Mouse (Mus musculus) forebrain, postnatal 0 days (tissue): Measurements from ENCODE around the gene Ublcp1. TPM values are rescaled to one million over a fixed set of nuclear protein-coding genes. Genes with fewer than 3 reads are reported as not detected.

Experiments
- ATAC-seq: fragments of 200-750 bp; cut with Nextera tagmentation; 2 replicates; pipeline ENCODE4 v1.8.0; 2017; ENCODE audit warnings: mild to moderate bottlenecking, moderate library complexity
- DNase-seq: peaks from one replicate; pipeline ENCODE4 v3.0.0-alpha.2; 2015
- H3K27ac ChIP-seq: fragments of 300-500 bp; sonication (generic); 2 replicates; pipeline ENCODE4 v1.5.1; 2014; ENCODE audit warnings: low read depth, mild to moderate bottlenecking, antibody characterized with exemption, low read length, moderate library complexity, mixed read lengths
- H3K27me3 ChIP-seq: fragments of 300-500 bp; sonication (generic); 2 replicates; pipeline ENCODE4 v1.6.1; 2014; ENCODE audit warnings: mild to moderate bottlenecking, low read length, mixed read lengths; ENCODE audit not compliant: insufficient read depth
- H3K36me3 ChIP-seq: fragments of 300-500 bp; sonication (generic); 2 replicates; pipeline ENCODE4 v1.6.1; 2014; ENCODE audit warnings: mild to moderate bottlenecking, moderate library complexity; ENCODE audit not compliant: insufficient read depth
- H3K4me1 ChIP-seq: fragments of 300-500 bp; sonication (generic); 2 replicates; pipeline ENCODE4 v1.6.1; 2014; ENCODE audit warnings: antibody characterized with exemption; ENCODE audit not compliant: insufficient read depth
- H3K4me2 ChIP-seq: fragments of 300-500 bp; sonication (generic); 2 replicates; pipeline ENCODE4 v1.6.1; 2014; ENCODE audit warnings: low read depth, mild to moderate bottlenecking, moderate library complexity
- H3K4me3 ChIP-seq: fragments of 300-500 bp; sonication (generic); 2 replicates; pipeline ENCODE4 v1.5.1; 2014; ENCODE audit warnings: low read depth, low read length, mixed read lengths
- H3K9ac ChIP-seq: fragments of 300-500 bp; sonication (generic); 2 replicates; pipeline ENCODE4 v1.6.1; 2014; ENCODE audit warnings: mild to moderate bottlenecking
- H3K9me3 ChIP-seq: fragments of 300-500 bp; sonication (generic); 2 replicates; pipeline ENCODE4 v1.6.1; 2016; ENCODE audit warnings: low read length
- CTCF ChIP-seq: sonication (generic); IDR thresholded peaks from 2 replicates; pipeline ENCODE4 v1.5.1; 2016; ENCODE audit warnings: antibody characterized with exemption, control low read depth, low read depth
- WGBS: fragments of 180-500 bp; shearing (Covaris S2); extraction: QIAGEN DNeasy Blood & Tissue Kit; methylation state at CpG from one replicate; pipeline ENCODE4 v1.1.7; 2014; 5-methylcytosine and 5-hydroxymethylcytosine counted together
- polyA plus RNA-seq: library from polyadenylated mRNA; unstranded; fragments of >200 nt; fragmentation: Nextera tagmentation; extraction: Ambion mirVana; gene quantifications from 2 replicates; pipeline ENCODE4 v1.2.1, GENCODE M21; 2015
- total RNA-seq: library from RNA; depleted of rRNA; stranded (reverse); fragments of >200 nt; gene quantifications from 2 replicates; pipeline ENCODE4 v1.2.3, GENCODE M21; 2014

Ublcp1 gene
- total and polyA plus RNA-seq, 2 experiments from 2014 or later, result 34.3 to 42.3 TPM

GRCm38 (mm10) chr11:44504146-44504545 is 33.8 kb upstream of the Ublcp1 start:
- ATAC-seq (no peak), DNase-seq (no peak)
- Histone ChIP-seq H3K4me2 (no peak overlapping the region), H3K9me3 (no peaks in the 10 kb centered on the region), H3K4me3 (no peak overlapping the region), H3K27ac (no peak overlapping the region), H3K9ac (no peak overlapping the region), H3K27me3 (no peaks in the 10 kb centered on the region), H3K4me1 (no peaks in the 10 kb centered on the region), H3K36me3 (no peaks in the 10 kb centered on the region)
- TF ChIP-seq CTCF, result no peak
- WGBS, result 91% methylated on average over 7 of the region's 7 CpGs

GRCm38 (mm10) chr11:44502931-44503330 is 32.6 kb upstream of the Ublcp1 start:
- H3K27ac ChIP-seq, result no peak overlapping the region
- H3K4me1 ChIP-seq, result no peaks in the 10 kb centered on the region
- DNase-seq, result no peak
- H3K36me3 ChIP-seq, result no peaks in the 10 kb centered on the region
- H3K4me2 ChIP-seq, result no peak overlapping the region
- H3K9me3 ChIP-seq, result no peaks in the 10 kb centered on the region
- no peaks in the 10 kb centered on the region for H3K27me3 ChIP-seq
- no peak for ATAC-seq
- H3K9ac ChIP-seq, result no peak overlapping the region
- 43% methylated on average over 5 of the region's 5 CpGs for WGBS
- H3K4me3 ChIP-seq, result no peak overlapping the region
- no peak for TF ChIP-seq CTCF

- Histone ChIP-seq H3K4me3 (no peak overlapping the region), H3K4me1 (no peaks in the 10 kb centered on the region), H3K4me2 (no peak overlapping the region), H3K36me3 (no peaks in the 10 kb centered on the region), H3K27me3 (no peaks in the 10 kb centered on the region), H3K9ac (no peak overlapping the region), H3K27ac (no peak overlapping the region), H3K9me3 (no peaks in the 10 kb centered on the region)
- no peak for DNase-seq
- TF ChIP-seq CTCF, result no peak
- ATAC-seq, result no peak
- WGBS, result 98% methylated on average over 2 of the region's 2 CpGs
These were observed 31.2 kb upstream of the Ublcp1 start for GRCm38 (mm10) chr11:44501477-44501876.

- Histone ChIP-seq H3K36me3 (no peaks in the 10 kb centered on the region), H3K27me3 (no peaks in the 10 kb centered on the region), H3K9me3 (no peaks in the 10 kb centered on the region), H3K4me3 (no peak overlapping the region), H3K4me1 (no peaks in the 10 kb centered on the region), H3K9ac (no peak overlapping the region), H3K4me2 (no peak overlapping the region), H3K27ac (no peak overlapping the region)
- ATAC-seq (no peak), DNase-seq (no peak)
- no peak for TF ChIP-seq CTCF
- 79% methylated on average over 7 of the region's 7 CpGs for WGBS
These were observed 30.7 kb upstream of the Ublcp1 start for GRCm38 (mm10) chr11:44500966-44501365.

- Histone ChIP-seq H3K27ac (no peak overlapping the region), H3K9me3 (no peaks in the 10 kb centered on the region), H3K4me2 (no peak overlapping the region), H3K36me3 (no peaks in the 10 kb centered on the region), H3K4me1 (no peaks in the 10 kb centered on the region), H3K27me3 (no peaks in the 10 kb centered on the region), H3K4me3 (no peak overlapping the region), H3K9ac (no peak overlapping the region)
- ATAC-seq (no peak), DNase-seq (no peak)
- WGBS, result 76% methylated on average over 13 of the region's 13 CpGs
- no peak for TF ChIP-seq CTCF
These were observed 28.3 kb upstream of the Ublcp1 start for GRCm38 (mm10) chr11:44498412-44499272.

- Histone ChIP-seq H3K27me3 (no peaks in the 10 kb centered on the region), H3K4me1 (no peaks in the 10 kb centered on the region), H3K9me3 (no peaks in the 10 kb centered on the region), H3K36me3 (no peaks in the 10 kb centered on the region), H3K4me2 (no peak overlapping the region), H3K9ac (no peak overlapping the region), H3K27ac (no peak overlapping the region), H3K4me3 (no peak overlapping the region)
- DNase-seq (no peak), ATAC-seq (no peak)
- WGBS, result 30% methylated on average over 3 of the region's 3 CpGs
- TF ChIP-seq CTCF, result no peak
These were observed 25.9 kb upstream of the Ublcp1 start for GRCm38 (mm10) chr11:44496217-44496616.

GRCm38 (mm10) chr11:44494643-44495323 is 24.5 kb upstream of the Ublcp1 start:
- Histone ChIP-seq H3K27ac (no peak overlapping the region), H3K4me2 (no peak overlapping the region), H3K27me3 (no peaks in the 10 kb centered on the region), H3K36me3 (no peaks in the 10 kb centered on the region), H3K4me3 (no peak overlapping the region), H3K9me3 (no peaks in the 10 kb centered on the region), H3K4me1 (no peaks in the 10 kb centered on the region), H3K9ac (no peak overlapping the region)
- 82% methylated on average over 5 of the region's 5 CpGs for WGBS
- TF ChIP-seq CTCF, result no peak
- ATAC-seq, result no peak
- DNase-seq, result no peak
